Mouse (Mus musculus) forebrain, postnatal 0 days (tissue): ENCODE measurements around the gene Slc39a11. TPM values are rescaled to one million over a fixed set of nuclear protein-coding genes. Genes with fewer than 3 reads are reported as not detected.

ENCODE experiments used
- ATAC-seq: fragments of 200-750 bp; cut with Nextera tagmentation; 2 replicates; pipeline ENCODE4 v1.8.0; 2017; ENCODE audit warnings: mild to moderate bottlenecking, moderate library complexity
- DNase-seq: peaks from one replicate; pipeline ENCODE4 v3.0.0-alpha.2; 2015
- H3K27ac ChIP-seq: fragments of 300-500 bp; sonication (generic); 2 replicates; pipeline ENCODE4 v1.5.1; 2014; ENCODE audit warnings: low read depth, mild to moderate bottlenecking, antibody characterized with exemption, low read length, moderate library complexity, mixed read lengths
- H3K27me3 ChIP-seq: fragments of 300-500 bp; sonication (generic); 2 replicates; pipeline ENCODE4 v1.6.1; 2014; ENCODE audit warnings: mild to moderate bottlenecking, low read length, mixed read lengths; ENCODE audit not compliant: insufficient read depth
- H3K36me3 ChIP-seq: fragments of 300-500 bp; sonication (generic); 2 replicates; pipeline ENCODE4 v1.6.1; 2014; ENCODE audit warnings: mild to moderate bottlenecking, moderate library complexity; ENCODE audit not compliant: insufficient read depth
- H3K4me1 ChIP-seq: fragments of 300-500 bp; sonication (generic); 2 replicates; pipeline ENCODE4 v1.6.1; 2014; ENCODE audit warnings: antibody characterized with exemption; ENCODE audit not compliant: insufficient read depth
- H3K4me2 ChIP-seq: fragments of 300-500 bp; sonication (generic); 2 replicates; pipeline ENCODE4 v1.6.1; 2014; ENCODE audit warnings: low read depth, mild to moderate bottlenecking, moderate library complexity
- H3K4me3 ChIP-seq: fragments of 300-500 bp; sonication (generic); 2 replicates; pipeline ENCODE4 v1.5.1; 2014; ENCODE audit warnings: low read depth, low read length, mixed read lengths
- H3K9ac ChIP-seq: fragments of 300-500 bp; sonication (generic); 2 replicates; pipeline ENCODE4 v1.6.1; 2014; ENCODE audit warnings: mild to moderate bottlenecking
- H3K9me3 ChIP-seq: fragments of 300-500 bp; sonication (generic); 2 replicates; pipeline ENCODE4 v1.6.1; 2016; ENCODE audit warnings: low read length
- CTCF ChIP-seq: sonication (generic); IDR thresholded peaks from 2 replicates; pipeline ENCODE4 v1.5.1; 2016; ENCODE audit warnings: antibody characterized with exemption, control low read depth, low read depth
- WGBS: fragments of 180-500 bp; shearing (Covaris S2); extraction: QIAGEN DNeasy Blood & Tissue Kit; methylation state at CpG from one replicate; pipeline ENCODE4 v1.1.7; 2014; 5-methylcytosine and 5-hydroxymethylcytosine counted together
- polyA plus RNA-seq: library from polyadenylated mRNA; unstranded; fragments of >200 nt; fragmentation: Nextera tagmentation; extraction: Ambion mirVana; gene quantifications from 2 replicates; pipeline ENCODE4 v1.2.1, GENCODE M21; 2015
- total RNA-seq: library from RNA; depleted of rRNA; stranded (reverse); fragments of >200 nt; gene quantifications from 2 replicates; pipeline ENCODE4 v1.2.3, GENCODE M21; 2014

The Slc39a11 gene
- total and polyA plus RNA-seq, 2 experiments from 2014 or later = 39.1 to 48.2 TPM

DNA sequence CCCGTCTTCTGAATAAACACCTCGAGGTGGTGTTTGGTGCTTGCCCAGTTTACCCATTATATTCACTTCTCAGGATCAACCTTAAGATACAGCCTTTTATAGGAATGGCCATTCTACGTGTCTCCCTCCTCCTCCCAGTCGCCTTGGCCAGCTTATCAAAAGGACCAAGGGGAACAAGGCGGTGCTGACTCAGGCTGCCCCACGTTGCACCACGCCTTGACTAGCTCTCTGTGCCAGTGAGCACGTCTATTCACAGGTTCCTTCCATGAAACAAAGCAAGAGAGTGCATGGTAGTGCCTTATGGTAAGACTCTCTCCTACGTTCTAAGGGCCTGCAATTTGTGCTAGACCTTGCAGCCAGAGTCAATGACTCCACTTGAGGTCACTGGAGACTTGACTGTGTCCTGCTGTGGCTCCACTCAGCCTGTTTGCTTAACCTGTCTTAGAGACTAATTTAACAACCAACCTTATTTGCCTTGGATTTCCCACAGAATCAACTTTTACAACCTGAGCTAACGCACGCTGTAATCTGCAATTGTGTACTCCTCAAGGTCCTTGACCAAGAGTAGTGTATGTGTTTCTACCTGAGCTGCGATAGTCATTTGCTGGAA lies 144.2 kb downstream of the Slc39a11 start:
- ATAC-seq (no peak), DNase-seq (no peak)
- H3K9me3 ChIP-seq = no peaks in the 10 kb centered on the region
- no peaks in the 10 kb centered on the region for H3K27me3 ChIP-seq
- no peak for TF ChIP-seq CTCF
- 91% methylated on average over 12 of the region's 12 CpGs for WGBS
- no peak overlapping the region for H3K9ac ChIP-seq
- H3K27ac ChIP-seq = no peak overlapping the region
- no peak overlapping the region for H3K4me3 ChIP-seq
- no peak overlapping the region for H3K4me2 ChIP-seq
- no peaks in the 10 kb centered on the region for H3K36me3 ChIP-seq
- 0 out of 2 replicates have a peak, but pooled peaks cover 7% of the 10 kb centered on the region for H3K4me1 ChIP-seq

DNA sequence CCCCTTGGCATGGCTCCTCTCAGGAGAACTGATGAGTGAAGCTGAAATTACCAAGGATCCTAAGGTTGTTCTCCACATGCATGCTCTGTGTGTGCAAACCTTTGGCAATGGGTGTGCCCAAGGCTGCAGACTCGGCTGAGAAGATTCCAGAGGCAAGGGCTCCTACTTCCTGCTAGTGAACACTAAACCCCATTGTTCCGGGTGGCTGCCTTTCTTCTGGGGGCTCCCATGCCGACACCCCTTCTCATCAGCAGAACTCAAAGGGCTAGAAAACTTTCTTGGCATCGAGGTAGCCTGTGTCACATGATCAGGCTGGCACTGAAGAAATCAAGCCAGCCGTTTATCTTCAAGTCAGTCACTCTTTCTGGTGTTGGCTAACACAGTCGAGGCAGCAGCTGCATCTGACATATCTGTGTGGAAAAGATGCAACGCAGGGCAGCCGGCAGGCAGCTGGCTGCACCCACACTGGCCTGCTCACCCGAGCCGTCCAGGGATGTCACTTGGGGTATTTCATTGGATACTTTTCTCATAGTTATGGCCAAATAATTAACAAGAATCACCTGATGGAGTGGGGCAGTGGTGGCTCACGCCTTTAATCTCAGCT lies 145.3 kb downstream of the Slc39a11 start:
- Histone ChIP-seq H3K4me2 (no peak overlapping the region), H3K36me3 (no peaks in the 10 kb centered on the region), H3K4me3 (no peak overlapping the region), H3K4me1 (0 out of 2 replicates have a peak, but pooled peaks cover 7% of the 10 kb centered on the region), H3K27ac (no peak overlapping the region), H3K9ac (no peak overlapping the region), H3K9me3 (no peaks in the 10 kb centered on the region), H3K27me3 (no peaks in the 10 kb centered on the region)
- TF ChIP-seq CTCF = no peak
- no peak for ATAC-seq
- DNase-seq = no peak
- WGBS = 48% methylated on average over 11 of the region's 11 CpGs

DNA sequence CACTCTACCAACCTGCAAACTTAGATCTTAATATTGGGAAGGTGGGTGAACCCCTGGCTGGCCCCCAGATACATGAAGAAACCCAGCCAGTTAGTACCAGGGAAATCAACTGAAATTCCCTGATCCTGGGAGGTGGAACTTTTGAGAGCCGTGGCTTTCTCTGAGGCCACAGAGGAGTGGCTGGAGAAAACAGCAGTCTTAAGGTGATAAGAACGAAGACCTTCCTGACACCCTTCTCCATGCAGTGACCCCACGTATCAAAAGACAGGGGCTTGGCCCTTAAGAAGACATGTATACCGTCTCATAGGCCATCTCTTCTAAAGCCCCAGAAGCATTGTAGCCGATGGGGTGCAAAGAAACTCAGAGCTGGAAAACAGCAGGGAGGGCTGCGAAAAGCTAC lies 146.9 kb downstream of the Slc39a11 start:
- no peak overlapping the region for H3K9ac ChIP-seq
- no peak for TF ChIP-seq CTCF
- H3K4me2 ChIP-seq = no peak overlapping the region
- ATAC-seq (no peak), DNase-seq (no peak)
- no peak overlapping the region for H3K27ac ChIP-seq
- H3K36me3 ChIP-seq = no peaks in the 10 kb centered on the region
- no peak overlapping the region for H3K4me3 ChIP-seq
- WGBS = 80% methylated on average over 6 of the region's 6 CpGs
- H3K27me3 ChIP-seq = no peaks in the 10 kb centered on the region
- 0 out of 2 replicates have a peak, but pooled peaks cover 7% of the 10 kb centered on the region for H3K4me1 ChIP-seq
- H3K9me3 ChIP-seq = no peaks in the 10 kb centered on the region

DNA sequence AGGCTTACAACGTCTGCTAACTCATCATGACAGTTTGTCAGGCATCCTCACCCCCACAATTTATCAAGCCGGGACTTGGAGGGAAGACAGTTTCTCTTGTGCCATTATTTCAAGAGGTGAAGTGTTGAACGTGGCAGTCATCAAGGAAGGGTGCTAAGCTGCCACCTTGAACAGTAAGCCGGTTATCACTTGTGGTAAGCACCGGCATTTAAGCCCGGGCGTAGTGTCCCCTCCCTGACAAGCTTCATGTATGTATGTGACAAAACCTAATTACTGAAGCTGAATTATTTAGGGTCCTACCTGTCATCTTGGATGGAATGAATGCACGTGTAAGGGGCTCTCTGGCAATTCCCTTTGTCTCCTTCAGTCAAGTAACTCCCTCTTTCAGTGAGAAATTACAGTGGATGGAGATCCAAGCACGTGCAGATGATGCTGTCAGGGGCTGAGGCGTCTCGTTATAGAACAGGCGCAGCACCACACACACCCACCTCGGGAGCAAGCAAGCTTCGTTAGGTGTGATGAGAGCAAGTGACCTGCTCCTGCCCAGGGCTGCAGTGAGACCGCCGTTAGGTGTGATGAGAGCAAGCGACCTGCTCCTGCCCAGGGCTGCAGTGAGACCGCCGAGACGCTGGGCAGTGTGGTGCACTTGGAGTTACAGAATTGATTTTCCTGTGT lies 149.1 kb downstream of the Slc39a11 start:
- H3K27ac ChIP-seq = no peak overlapping the region
- no peak for TF ChIP-seq CTCF
- ATAC-seq (peak; percentile 77), DNase-seq (no peak)
- H3K4me3 ChIP-seq = no peak overlapping the region
- H3K4me2 ChIP-seq = no peak overlapping the region
- H3K4me1 ChIP-seq = 0 out of 2 replicates have a peak, but pooled peaks cover 7% of the 10 kb centered on the region
- WGBS = 49% methylated on average over 20 of the region's 20 CpGs
- H3K36me3 ChIP-seq = no peaks in the 10 kb centered on the region
- H3K9ac ChIP-seq = no peak overlapping the region
- no peaks in the 10 kb centered on the region for H3K27me3 ChIP-seq
- H3K9me3 ChIP-seq = no peaks in the 10 kb centered on the region

DNA sequence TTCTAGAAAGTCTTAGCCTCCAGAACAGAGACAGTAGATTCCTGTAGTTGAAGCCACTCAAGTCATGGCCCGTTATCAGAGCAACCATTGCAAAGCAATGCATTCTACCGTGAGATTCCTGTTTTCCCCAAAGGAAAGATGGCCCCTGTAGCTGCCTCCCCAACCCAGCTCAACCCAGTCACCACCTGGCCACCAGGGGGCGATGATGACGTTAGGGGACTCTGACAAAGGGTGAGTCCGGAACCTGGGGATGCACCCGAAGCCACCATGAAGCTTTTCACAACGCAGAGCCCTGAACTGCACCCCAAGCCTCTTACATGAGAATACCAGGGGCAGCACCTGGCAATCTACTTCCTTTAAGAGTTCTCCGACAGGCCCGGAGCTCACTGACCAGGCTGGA lies 151.0 kb downstream of the Slc39a11 start:
- H3K9me3 ChIP-seq = no peaks in the 10 kb centered on the region
- no peak overlapping the region for H3K4me3 ChIP-seq
- no peak overlapping the region for H3K4me2 ChIP-seq
- TF ChIP-seq CTCF = peak; percentile 39; the same call in 1 of the 2 replicates
- no peaks in the 10 kb centered on the region for H3K36me3 ChIP-seq
- ATAC-seq (no peak), DNase-seq (no peak)
- no peak overlapping the region for H3K27ac ChIP-seq
- H3K9ac ChIP-seq = no peak overlapping the region
- H3K4me1 ChIP-seq = 0 out of 2 replicates have a peak, but pooled peaks cover 8% of the 10 kb centered on the region
- H3K27me3 ChIP-seq = no peaks in the 10 kb centered on the region
- WGBS = 66% methylated on average over 9 of the region's 9 CpGs

DNA sequence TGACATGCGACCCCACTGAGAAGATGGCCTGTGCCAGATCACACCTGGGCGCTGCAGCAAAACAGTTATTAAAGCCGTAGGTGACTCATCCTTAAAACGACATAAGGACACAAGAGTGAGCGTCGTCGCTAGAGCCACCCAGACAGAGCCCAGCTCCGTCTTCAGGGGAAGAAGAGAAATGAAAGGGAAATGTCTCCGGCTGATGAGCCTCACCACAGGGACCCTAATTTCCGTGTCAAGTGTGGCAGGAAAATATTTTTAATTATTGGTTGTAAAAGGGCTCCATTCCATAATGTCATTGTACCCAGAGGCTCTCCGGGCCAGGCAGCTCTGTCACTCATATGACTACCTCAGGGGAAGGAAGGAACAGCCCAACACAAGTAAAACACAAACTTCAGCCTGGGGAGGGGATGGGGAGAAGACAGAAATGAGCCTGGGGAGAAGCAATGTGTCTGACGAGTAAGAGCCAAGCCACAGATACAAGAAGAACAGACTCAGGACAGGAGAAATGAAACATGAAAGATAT lies 155.8 kb downstream of the Slc39a11 start:
- Histone ChIP-seq H3K9ac (no peak overlapping the region), H3K36me3 (no peaks in the 10 kb centered on the region), H3K4me3 (no peak overlapping the region), H3K4me2 (no peak overlapping the region), H3K27me3 (no peaks in the 10 kb centered on the region), H3K4me1 (0 out of 2 replicates have a peak, but pooled peaks cover 3% of the 10 kb centered on the region), H3K27ac (no peak overlapping the region), H3K9me3 (no peaks in the 10 kb centered on the region)
- ATAC-seq (peak; percentile 66; the same call in 1 of the 2 replicates), DNase-seq (no peak)
- WGBS = 65% methylated on average over 12 of the region's 12 CpGs
- TF ChIP-seq CTCF = no peak
